Mouse (Mus musculus): ENCODE data around the gene Pdlim1. TPM values are rescaled to one million over a fixed set of nuclear protein-coding genes. Genes with fewer than 3 reads are reported as not detected.

Pdlim1 gene
- 24.7 and 29.5 TPM in 2 replicates for polyA plus RNA-seq (2012; rRNA removed)

DNA sequence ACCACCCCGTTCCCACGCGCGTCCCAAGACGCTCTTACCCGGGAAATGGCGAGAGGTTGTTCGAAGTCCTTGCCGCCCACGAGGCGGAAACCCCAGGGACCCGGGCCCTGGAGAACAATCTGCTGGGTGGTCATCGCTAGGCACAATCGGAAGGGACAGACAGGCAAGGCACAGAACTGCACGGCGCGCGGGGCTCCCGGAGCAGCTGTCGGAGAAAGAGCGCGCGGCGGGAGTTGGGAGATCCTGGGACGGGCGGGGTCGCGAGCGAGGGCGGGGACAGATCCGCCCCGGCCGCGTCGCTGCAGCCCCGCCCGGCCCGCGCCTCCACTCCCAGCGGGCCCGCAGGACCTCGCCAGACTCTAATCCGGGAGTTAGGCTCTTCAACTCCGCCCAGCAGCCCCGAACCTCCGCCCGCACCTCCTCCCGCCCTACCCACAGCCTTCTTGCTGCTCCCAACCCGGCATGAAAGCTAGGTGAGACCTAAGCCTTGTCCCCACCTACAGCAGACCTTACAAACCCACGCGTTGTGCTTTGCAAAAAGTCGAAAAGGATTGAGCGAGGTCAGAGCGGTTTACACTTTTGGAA, at the start of gene Pdlim1:
Pdlim1 (minus strand) TSS at position 535 of the 585 bp plus-strand sequence.
- TF ChIP-seq POLR2A (IDR thresholded peaks at IDR 0.05; ENCODE audit: extremely low read depth, insufficient read depth, low read length): no peak
- no peak for TF ChIP-seq CTCF (IDR thresholded peaks at IDR 0.05; ENCODE audit: extremely low read depth, insufficient read depth, low read length)
- H3K4me1 ChIP-seq (ENCODE audit: control insufficient read depth, insufficient read depth, low read length): no peaks in the 10 kb centered on the region; the same call in 1 of the 2 replicates
- H3K27ac ChIP-seq (ENCODE audit: insufficient read depth, low read length): no peak within 1 kb of the TSS
- H3K4me3 ChIP-seq (ENCODE audit: insufficient read depth, low read length): peak within 1 kb of the TSS; percentile 56

DNA sequence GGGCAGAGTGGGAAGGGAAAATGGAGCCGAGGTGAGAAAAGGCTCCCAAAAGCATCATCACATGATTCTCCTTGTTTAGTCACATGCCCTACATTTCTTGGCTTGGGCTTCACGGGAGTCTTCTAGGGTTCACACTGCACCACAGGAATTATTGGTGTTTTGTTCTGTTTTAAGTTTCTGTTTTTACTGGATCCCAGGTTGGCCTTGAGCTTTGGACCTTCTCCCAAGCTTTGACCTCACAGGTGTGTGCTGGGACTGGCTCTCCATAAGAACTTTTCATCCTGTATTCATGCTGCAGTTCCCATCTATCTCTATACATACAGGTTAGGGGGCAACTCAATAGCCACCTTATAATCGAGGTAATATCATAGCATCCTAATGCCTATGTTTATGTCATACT, 47.6 kb upstream of the Pdlim1 start:
- Histone ChIP-seq H3K4me1 (ENCODE audit: control insufficient read depth, insufficient read depth, low read length) (no peaks in the 10 kb centered on the region), H3K4me3 (ENCODE audit: insufficient read depth, low read length) (no peak overlapping the region), H3K27ac (ENCODE audit: insufficient read depth, low read length) (no peak overlapping the region)
- TF ChIP-seq CTCF (IDR thresholded peaks at IDR 0.05; ENCODE audit: extremely low read depth, insufficient read depth, low read length) (no peak), POLR2A (IDR thresholded peaks at IDR 0.05; ENCODE audit: extremely low read depth, insufficient read depth, low read length) (no peak)

DNA sequence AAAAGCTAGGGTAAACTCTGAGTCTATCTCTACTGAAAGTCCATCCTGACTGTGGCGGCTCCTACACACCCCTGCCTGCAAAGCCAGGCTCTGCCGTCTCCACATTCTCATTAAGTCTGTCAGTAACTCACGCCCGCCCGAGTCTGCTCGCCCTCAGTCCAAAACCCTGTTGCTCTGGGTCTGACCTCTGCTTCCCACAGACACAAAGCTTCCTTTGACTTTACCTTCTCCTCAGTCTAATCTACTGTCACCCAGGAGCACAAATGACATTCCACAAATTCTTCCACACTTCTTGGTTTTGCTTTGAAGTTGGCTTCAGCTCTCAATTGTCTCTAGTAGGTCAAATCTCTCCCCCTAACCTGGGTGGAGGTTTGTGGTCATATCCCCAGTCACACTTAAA, 46.9 kb upstream of the Pdlim1 start:
- Histone ChIP-seq H3K27ac (ENCODE audit: insufficient read depth, low read length) (no peak overlapping the region), H3K4me3 (ENCODE audit: insufficient read depth, low read length) (no peak overlapping the region), H3K4me1 (ENCODE audit: control insufficient read depth, insufficient read depth, low read length) (no peaks in the 10 kb centered on the region)
- TF ChIP-seq POLR2A (IDR thresholded peaks at IDR 0.05; ENCODE audit: extremely low read depth, insufficient read depth, low read length) (no peak), CTCF (IDR thresholded peaks at IDR 0.05; ENCODE audit: extremely low read depth, insufficient read depth, low read length) (no peak)

DNA sequence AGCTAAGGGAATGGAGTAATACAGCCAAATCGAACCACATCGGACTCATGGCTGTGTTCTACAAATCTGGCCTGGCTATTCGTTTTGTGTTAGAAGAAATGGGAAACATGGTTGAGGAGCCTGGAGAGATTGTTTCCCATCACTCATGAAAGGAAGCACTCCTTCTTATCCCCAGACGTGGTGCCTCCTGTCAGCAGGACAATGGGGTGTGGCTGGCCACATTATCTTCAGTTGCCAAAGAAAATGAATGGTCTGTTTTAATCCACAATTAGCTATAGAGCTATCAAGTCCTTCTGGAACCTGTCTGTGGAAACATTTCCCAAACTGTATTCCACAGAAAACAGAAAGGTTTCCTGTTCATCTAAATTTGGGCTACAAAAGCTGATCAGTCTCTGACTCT, 45.4 kb upstream of the Pdlim1 start:
- TF ChIP-seq POLR2A (IDR thresholded peaks at IDR 0.05; ENCODE audit: extremely low read depth, insufficient read depth, low read length) (no peak), CTCF (IDR thresholded peaks at IDR 0.05; ENCODE audit: extremely low read depth, insufficient read depth, low read length) (no peak)
- H3K4me3 ChIP-seq (ENCODE audit: insufficient read depth, low read length): no peak overlapping the region
- H3K4me1 ChIP-seq (ENCODE audit: control insufficient read depth, insufficient read depth, low read length): no peaks in the 10 kb centered on the region
- no peak overlapping the region for H3K27ac ChIP-seq (ENCODE audit: insufficient read depth, low read length)

DNA sequence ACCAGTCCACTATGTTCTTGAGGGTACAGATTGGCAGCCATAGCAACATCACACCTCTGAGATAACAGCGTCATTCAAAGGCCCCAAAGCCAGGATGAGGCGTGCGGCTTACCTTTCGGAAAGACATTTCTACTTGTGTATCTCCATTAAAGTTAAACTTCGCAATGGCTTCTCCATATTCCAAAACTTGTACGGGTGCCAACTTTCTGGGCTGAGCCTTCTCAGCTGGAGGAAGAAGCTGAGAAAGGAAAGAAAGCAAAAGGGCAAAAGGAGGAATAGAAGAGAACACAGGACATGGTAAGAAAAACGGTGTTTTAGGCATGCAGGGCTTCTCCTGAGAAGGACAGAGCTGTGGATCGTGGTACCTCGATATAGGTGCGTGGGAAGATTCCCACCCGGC, 42.6 kb upstream of the Pdlim1 start:
- Histone ChIP-seq H3K4me3 (ENCODE audit: insufficient read depth, low read length) (no peak overlapping the region), H3K4me1 (ENCODE audit: control insufficient read depth, insufficient read depth, low read length) (no peaks in the 10 kb centered on the region), H3K27ac (ENCODE audit: insufficient read depth, low read length) (no peak overlapping the region)
- TF ChIP-seq POLR2A (IDR thresholded peaks at IDR 0.05; ENCODE audit: extremely low read depth, insufficient read depth, low read length): no peak
- TF ChIP-seq CTCF (IDR thresholded peaks at IDR 0.05; ENCODE audit: extremely low read depth, insufficient read depth, low read length): no peak

DNA sequence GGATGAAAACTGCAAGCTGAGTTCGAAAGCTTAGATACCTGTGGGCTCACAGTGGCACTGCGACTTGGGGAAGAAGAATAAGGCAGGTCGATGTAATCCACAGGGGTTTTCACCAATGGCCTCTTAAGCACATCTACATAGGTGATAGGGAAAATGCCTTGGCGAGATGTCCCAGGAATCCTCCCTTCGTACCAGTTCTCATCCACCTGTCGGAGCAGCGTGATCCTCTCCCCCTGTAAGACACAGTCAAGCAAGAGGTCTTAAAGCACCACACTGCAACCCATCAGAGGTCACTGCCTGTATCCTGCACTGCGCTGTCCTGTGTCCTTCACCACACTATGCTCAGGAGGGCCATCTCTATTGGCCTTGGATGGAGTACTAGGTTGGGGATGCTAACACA, 40.0 kb upstream of the Pdlim1 start:
- no peak for TF ChIP-seq POLR2A (IDR thresholded peaks at IDR 0.05; ENCODE audit: extremely low read depth, insufficient read depth, low read length)
- no peak for TF ChIP-seq CTCF (IDR thresholded peaks at IDR 0.05; ENCODE audit: extremely low read depth, insufficient read depth, low read length)
- Histone ChIP-seq H3K4me3 (ENCODE audit: insufficient read depth, low read length) (no peak overlapping the region), H3K27ac (ENCODE audit: insufficient read depth, low read length) (no peak overlapping the region), H3K4me1 (ENCODE audit: control insufficient read depth, insufficient read depth, low read length) (0 out of 2 replicates have a peak, but pooled peaks cover 1% of the 10 kb centered on the region)

DNA sequence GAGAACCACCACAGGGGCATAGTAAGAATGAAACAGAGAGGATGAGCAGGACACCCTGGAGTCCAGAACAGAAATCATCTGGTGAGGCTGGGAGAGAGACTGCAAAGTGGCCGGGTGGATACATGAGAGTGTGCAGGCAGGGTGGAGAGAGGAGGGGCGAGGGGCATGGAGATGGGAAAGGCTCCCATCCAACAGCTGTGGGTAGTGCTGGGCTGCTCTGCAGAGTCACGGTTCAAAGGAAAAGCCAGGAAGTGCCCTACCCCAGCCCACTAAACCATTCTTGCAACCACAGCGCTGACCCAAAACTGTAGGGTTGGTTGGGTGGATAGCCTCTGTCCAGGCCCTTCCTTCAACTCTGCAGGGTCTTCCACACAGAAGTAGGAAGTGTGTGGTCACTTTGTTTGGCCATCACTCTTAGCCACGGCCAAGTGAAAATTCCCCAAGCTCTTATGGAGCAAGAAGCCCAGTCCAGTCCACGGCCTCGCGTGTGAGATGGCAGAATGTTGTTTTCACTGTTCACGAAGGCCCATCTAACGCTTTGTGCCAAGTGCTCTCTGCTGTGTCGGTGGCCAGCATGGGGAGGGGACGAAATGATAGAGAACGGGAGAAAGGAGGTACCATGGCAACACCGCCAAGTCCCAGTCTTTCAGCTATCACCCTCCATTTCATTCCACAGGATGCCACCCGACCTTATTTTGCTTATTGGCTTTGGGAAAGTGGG, 38.9 kb upstream of the Pdlim1 start:
- no peak overlapping the region for H3K4me3 ChIP-seq (ENCODE audit: insufficient read depth, low read length)
- H3K27ac ChIP-seq (ENCODE audit: insufficient read depth, low read length): no peak overlapping the region
- H3K4me1 ChIP-seq (ENCODE audit: control insufficient read depth, insufficient read depth, low read length): peaks cover 4% of the 10 kb centered on the region
- TF ChIP-seq CTCF (IDR thresholded peaks at IDR 0.05; ENCODE audit: extremely low read depth, insufficient read depth, low read length) (no peak), POLR2A (IDR thresholded peaks at IDR 0.05; ENCODE audit: extremely low read depth, insufficient read depth, low read length) (no peak)

DNA sequence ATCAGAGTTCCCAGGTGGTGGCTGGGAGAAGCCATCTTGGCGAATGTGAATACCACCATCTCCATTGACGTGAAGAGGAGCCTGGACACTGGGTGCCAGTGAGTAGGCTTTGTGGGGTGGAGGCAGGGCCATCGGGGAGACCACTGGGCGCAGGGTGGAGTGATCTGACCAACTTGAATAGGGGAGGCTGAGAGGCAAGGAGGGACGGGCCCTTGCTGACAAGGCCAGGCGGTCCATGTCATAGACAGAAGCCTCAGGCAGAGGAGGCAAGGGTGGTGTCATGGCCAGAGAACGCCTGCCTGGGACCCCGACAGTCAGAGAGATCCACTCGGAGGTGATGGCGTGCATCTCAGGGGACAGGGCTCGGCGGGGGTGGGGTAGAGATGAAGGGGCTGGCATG, 38.3 kb upstream of the Pdlim1 start:
- Histone ChIP-seq H3K4me1 (ENCODE audit: control insufficient read depth, insufficient read depth, low read length) (peaks cover 4% of the 10 kb centered on the region), H3K4me3 (ENCODE audit: insufficient read depth, low read length) (no peak overlapping the region), H3K27ac (ENCODE audit: insufficient read depth, low read length) (no peak overlapping the region)
- no peak for TF ChIP-seq CTCF (IDR thresholded peaks at IDR 0.05; ENCODE audit: extremely low read depth, insufficient read depth, low read length)
- no peak for TF ChIP-seq POLR2A (IDR thresholded peaks at IDR 0.05; ENCODE audit: extremely low read depth, insufficient read depth, low read length)

DNA sequence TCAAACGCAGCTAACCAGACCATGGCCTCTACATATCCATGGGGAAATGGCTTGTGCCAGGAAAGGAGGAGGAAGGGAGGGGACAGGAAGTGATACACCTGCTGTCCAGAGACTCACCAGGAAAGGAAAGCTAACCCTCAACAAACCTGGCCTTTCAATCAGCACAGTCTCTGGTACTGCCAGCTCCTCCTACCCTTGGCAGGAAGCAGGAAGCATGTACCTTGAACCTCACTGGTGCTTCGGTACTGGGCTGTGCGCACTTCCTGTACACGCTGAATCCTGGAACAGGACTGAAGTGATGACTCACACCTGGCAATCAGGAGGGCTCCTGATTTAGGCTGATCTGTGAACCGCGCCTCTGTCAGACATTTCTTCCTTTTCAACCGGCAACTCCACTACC, 35.9 kb upstream of the Pdlim1 start:
- Histone ChIP-seq H3K4me3 (ENCODE audit: insufficient read depth, low read length) (no peak overlapping the region), H3K27ac (ENCODE audit: insufficient read depth, low read length) (no peak overlapping the region), H3K4me1 (ENCODE audit: control insufficient read depth, insufficient read depth, low read length) (peaks cover 4% of the 10 kb centered on the region)
- TF ChIP-seq CTCF (IDR thresholded peaks at IDR 0.05; ENCODE audit: extremely low read depth, insufficient read depth, low read length) (no peak), POLR2A (IDR thresholded peaks at IDR 0.05; ENCODE audit: extremely low read depth, insufficient read depth, low read length) (no peak)

DNA sequence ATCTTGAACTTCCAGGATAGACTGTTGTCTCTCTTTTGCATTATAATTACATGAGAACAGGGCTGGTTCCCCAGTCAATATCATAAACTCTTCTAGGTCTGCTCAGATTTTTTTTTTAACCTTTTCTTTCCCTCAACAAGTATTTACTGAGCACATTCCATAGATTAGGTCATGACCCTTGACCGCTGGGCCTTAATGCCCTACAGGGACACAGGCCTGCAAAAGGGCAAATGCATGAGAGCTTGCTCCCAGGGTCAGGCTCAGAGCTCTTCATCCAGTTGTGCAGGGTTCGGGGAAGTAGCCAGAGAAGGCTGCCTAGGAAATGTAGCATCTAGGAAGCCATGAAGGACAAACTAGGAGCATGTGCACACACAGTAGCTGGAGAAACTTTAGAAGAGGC, 35.0 kb upstream of the Pdlim1 start:
- Histone ChIP-seq H3K4me1 (ENCODE audit: control insufficient read depth, insufficient read depth, low read length) (peaks cover 4% of the 10 kb centered on the region), H3K27ac (ENCODE audit: insufficient read depth, low read length) (no peak overlapping the region), H3K4me3 (ENCODE audit: insufficient read depth, low read length) (no peak overlapping the region)
- TF ChIP-seq POLR2A (IDR thresholded peaks at IDR 0.05; ENCODE audit: extremely low read depth, insufficient read depth, low read length) (no peak), CTCF (IDR thresholded peaks at IDR 0.05; ENCODE audit: extremely low read depth, insufficient read depth, low read length) (no peak)
